Mouse (Mus musculus): ENCODE data around the gene Npdc1. TPM values are rescaled to one million over a fixed set of nuclear protein-coding genes. Genes with fewer than 3 reads are reported as not detected.

Npdc1 gene
- polyA plus RNA-seq, 1 experiment from 2014 or later: 62.2 TPM

GRCm38 (mm10) chr2:25442682-25443081, 43.5 kb downstream of the Npdc1 start:
- WGBS: 91% methylated on average over 14 of the region's 14 CpGs
- Histone ChIP-seq H3K4me1 (no peaks in the 10 kb centered on the region), H3K4me3 (no peak overlapping the region), H3K36me3 (replicated peaks) (peaks cover 96% of the 10 kb centered on the region), H3K27ac (no peak overlapping the region), H3K27me3 (ENCODE audit: poor library complexity, severe bottlenecking) (no peaks in the 10 kb centered on the region), H3K9me3 (no peaks in the 10 kb centered on the region)
- DNase-seq (ENCODE audit: extremely low spot score, low spot score): no peak

- Histone ChIP-seq H3K4me3 (no peak overlapping the region), H3K9me3 (no peaks in the 10 kb centered on the region), H3K4me1 (no peaks in the 10 kb centered on the region), H3K36me3 (replicated peaks) (peaks cover 22% of the 10 kb centered on the region), H3K27ac (no peak overlapping the region), H3K27me3 (ENCODE audit: poor library complexity, severe bottlenecking) (no peaks in the 10 kb centered on the region)
- 84% methylated on average over 8 of the region's 8 CpGs for WGBS
- no peak for DNase-seq (ENCODE audit: extremely low spot score, low spot score)
These were observed 51.9 kb downstream of the Npdc1 start for GRCm38 (mm10) chr2:25450853-25451647.

- H3K27ac ChIP-seq: no peak overlapping the region
- no peak overlapping the region for H3K4me3 ChIP-seq
- H3K27me3 ChIP-seq (ENCODE audit: poor library complexity, severe bottlenecking): no peaks in the 10 kb centered on the region
- DNase-seq (ENCODE audit: extremely low spot score, low spot score): no peak
- WGBS: 60% methylated on average over 1 of the region's 1 CpGs
- H3K36me3 ChIP-seq (replicated peaks): peaks cover 3% of the 10 kb centered on the region; the same call in 1 of the 2 replicates
- H3K9me3 ChIP-seq: no peaks in the 10 kb centered on the region
- H3K4me1 ChIP-seq: no peaks in the 10 kb centered on the region
These were observed 53.8 kb downstream of the Npdc1 start for GRCm38 (mm10) chr2:25452951-25453350.

- WGBS: 74% methylated on average over 14 of the region's 14 CpGs
- H3K27me3 ChIP-seq (ENCODE audit: poor library complexity, severe bottlenecking): no peaks in the 10 kb centered on the region
- no peak for DNase-seq (ENCODE audit: extremely low spot score, low spot score)
- H3K36me3 ChIP-seq (replicated peaks): peaks cover 6% of the 10 kb centered on the region
- H3K4me1 ChIP-seq: peaks cover 24% of the 10 kb centered on the region
- no peak within 1 kb of the TSS for H3K27ac ChIP-seq
- H3K4me3 ChIP-seq: no peak within 1 kb of the TSS
- H3K9me3 ChIP-seq: no peaks in the 10 kb centered on the region
These were observed 57.2 kb downstream of the Npdc1 start, which contains the start of gene Clic3 for GRCm38 (mm10) chr2:25456205-25456953. Clic3 (plus strand) TSS chr2:25456838.

- Histone ChIP-seq H3K4me1 (peaks cover 27% of the 10 kb centered on the region), H3K36me3 (replicated peaks) (peaks cover 6% of the 10 kb centered on the region), H3K27me3 (ENCODE audit: poor library complexity, severe bottlenecking) (no peaks in the 10 kb centered on the region), H3K9me3 (no peaks in the 10 kb centered on the region), H3K4me3 (no peak overlapping the region), H3K27ac (no peak overlapping the region)
- 86% methylated on average over 9 of the region's 9 CpGs for WGBS
- DNase-seq (ENCODE audit: extremely low spot score, low spot score): no peak
These were observed 58.1 kb downstream of the Npdc1 start for GRCm38 (mm10) chr2:25457022-25457896.

- no peak overlapping the region for H3K4me3 ChIP-seq
- no peaks in the 10 kb centered on the region for H3K27me3 ChIP-seq (ENCODE audit: poor library complexity, severe bottlenecking)
- no peak overlapping the region for H3K27ac ChIP-seq
- 81% methylated on average over 5 of the region's 5 CpGs for WGBS
- peaks cover 6% of the 10 kb centered on the region for H3K36me3 ChIP-seq (replicated peaks)
- H3K4me1 ChIP-seq: peaks cover 27% of the 10 kb centered on the region
- no peak for DNase-seq (ENCODE audit: extremely low spot score, low spot score)
- H3K9me3 ChIP-seq: no peaks in the 10 kb centered on the region
These were observed 59.8 kb downstream of the Npdc1 start for GRCm38 (mm10) chr2:25458911-25459310.

Small RNA genes within 50 kb of the gene (microRNA-seq; reads per million reads assigned to microRNA genes)
- not detected for gene Mir3087

Other genes starting within 250 kb of the Npdc1 start
- gene Nrarp, start 218.6 kb upstream of the Npdc1 start, polyA plus RNA-seq (2016; fragmentation: Nextera tagmentation; extraction: Ambion mirVana): 37.4 and 40.7 TPM in 2 replicates
- 1.3 and 1.5 TPM in 2 replicates for gene Tor4a, start 202.5 kb upstream of the Npdc1 start, polyA plus RNA-seq (2016; fragmentation: Nextera tagmentation; extraction: Ambion mirVana)
- gene Nelfb, start 187.9 kb upstream of the Npdc1 start, polyA plus RNA-seq (2016; fragmentation: Nextera tagmentation; extraction: Ambion mirVana): 128 and 130 TPM in 2 replicates
- gene Stpg3, start 184.7 kb upstream of the Npdc1 start, polyA plus RNA-seq (2016; fragmentation: Nextera tagmentation; extraction: Ambion mirVana): not detected in 2 replicates
- gene Fam166a, start 180.6 kb upstream of the Npdc1 start, polyA plus RNA-seq (2016; fragmentation: Nextera tagmentation; extraction: Ambion mirVana): 0.67 and 0.80 TPM in 2 replicates
- gene Tubb4b, start 174.6 kb upstream of the Npdc1 start, polyA plus RNA-seq (2016; fragmentation: Nextera tagmentation; extraction: Ambion mirVana): 736 and 780 TPM in 2 replicates
- gene Slc34a3, start 165.0 kb upstream of the Npdc1 start, polyA plus RNA-seq (2016; fragmentation: Nextera tagmentation; extraction: Ambion mirVana): not detected in 2 replicates
- gene Rnf224, start 162.6 kb upstream of the Npdc1 start, polyA plus RNA-seq (2016; fragmentation: Nextera tagmentation; extraction: Ambion mirVana): not detected in 2 replicates
- 23.3 and 26.5 TPM in 2 replicates for gene Rnf208, start 157.1 kb upstream of the Npdc1 start, polyA plus RNA-seq (2016; fragmentation: Nextera tagmentation; extraction: Ambion mirVana)
- 0.18 and 0.22 TPM in 2 replicates for gene Cysrt1, start 156.9 kb upstream of the Npdc1 start, polyA plus RNA-seq (2016; fragmentation: Nextera tagmentation; extraction: Ambion mirVana)
- gene AL732309.1, start 152.5 kb upstream of the Npdc1 start, polyA plus RNA-seq (2016; fragmentation: Nextera tagmentation; extraction: Ambion mirVana): 6.9 and 7.0 TPM in 2 replicates
- gene Tmem203, start 143.9 kb upstream of the Npdc1 start, polyA plus RNA-seq (2016; fragmentation: Nextera tagmentation; extraction: Ambion mirVana): 15.9 and 17.9 TPM in 2 replicates
- gene Tprn, start 136.7 kb upstream of the Npdc1 start, polyA plus RNA-seq (2016; fragmentation: Nextera tagmentation; extraction: Ambion mirVana): 6.5 and 8.3 TPM in 2 replicates
- 231 and 247 TPM in 2 replicates for gene Ssna1, start 126.9 kb upstream of the Npdc1 start, polyA plus RNA-seq (2016; fragmentation: Nextera tagmentation; extraction: Ambion mirVana)
- gene Anapc2, start 126.9 kb upstream of the Npdc1 start, polyA plus RNA-seq (2016; fragmentation: Nextera tagmentation; extraction: Ambion mirVana): 136 and 142 TPM in 2 replicates
- gene Tmem210, start 111.2 kb upstream of the Npdc1 start, polyA plus RNA-seq (2016; fragmentation: Nextera tagmentation; extraction: Ambion mirVana): not detected in 2 replicates
- not detected in 2 replicates for gene Lrrc26, start 109.4 kb upstream of the Npdc1 start, polyA plus RNA-seq (2016; fragmentation: Nextera tagmentation; extraction: Ambion mirVana)
- 0.87 and 1.3 TPM in 2 replicates for gene Grin1, start 80.2 kb upstream of the Npdc1 start, polyA plus RNA-seq (2016; fragmentation: Nextera tagmentation; extraction: Ambion mirVana)
- 53.5 and 58.9 TPM in 2 replicates for gene Man1b1, start 67.0 kb upstream of the Npdc1 start, polyA plus RNA-seq (2016; fragmentation: Nextera tagmentation; extraction: Ambion mirVana)
- 17.6 and 21.8 TPM in 2 replicates for gene Dpp7, start 43.0 kb upstream of the Npdc1 start, polyA plus RNA-seq (2016; fragmentation: Nextera tagmentation; extraction: Ambion mirVana)
- 7.3 and 7.9 TPM in 2 replicates for gene Uap1l1, start 33.7 kb upstream of the Npdc1 start, polyA plus RNA-seq (2016; fragmentation: Nextera tagmentation; extraction: Ambion mirVana)
- 93.7 and 96.1 TPM in 2 replicates for gene Sapcd2, start 27.0 kb upstream of the Npdc1 start, polyA plus RNA-seq (2016; fragmentation: Nextera tagmentation; extraction: Ambion mirVana)
- 0.11 TPM in 1 of 2 replicates, not detected in the other for gene Entpd2, start 3.5 kb upstream of the Npdc1 start, polyA plus RNA-seq (2016; fragmentation: Nextera tagmentation; extraction: Ambion mirVana)
- gene Fut7, start 23.9 kb downstream of the Npdc1 start, polyA plus RNA-seq (2016; fragmentation: Nextera tagmentation; extraction: Ambion mirVana): not detected in 2 replicates
- gene Abca2, start 29.4 kb downstream of the Npdc1 start, polyA plus RNA-seq (2016; fragmentation: Nextera tagmentation; extraction: Ambion mirVana): 8.8 and 9.0 TPM in 2 replicates
- 0.57 TPM in 2 replicates for gene Clic3, start 57.5 kb downstream of the Npdc1 start, polyA plus RNA-seq (2016; fragmentation: Nextera tagmentation; extraction: Ambion mirVana)
- 12.4 and 15.5 TPM in 2 replicates for gene Paxx, start 61.7 kb downstream of the Npdc1 start, polyA plus RNA-seq (2016; fragmentation: Nextera tagmentation; extraction: Ambion mirVana)
- gene Ptgds, start 70.7 kb downstream of the Npdc1 start, polyA plus RNA-seq (2016; fragmentation: Nextera tagmentation; extraction: Ambion mirVana): 0.31 TPM in 1 of 2 replicates, not detected in the other
- not detected in 2 replicates for gene Lcn12, start 94.6 kb downstream of the Npdc1 start, polyA plus RNA-seq (2016; fragmentation: Nextera tagmentation; extraction: Ambion mirVana)
- gene Fbxw5, start 101.4 kb downstream of the Npdc1 start, polyA plus RNA-seq (2016; fragmentation: Nextera tagmentation; extraction: Ambion mirVana): 90.7 and 93.9 TPM in 2 replicates
- gene C8g, start 102.4 kb downstream of the Npdc1 start, polyA plus RNA-seq (2016; fragmentation: Nextera tagmentation; extraction: Ambion mirVana): 6.3 and 7.2 TPM in 2 replicates
- 40.2 and 42.6 TPM in 2 replicates for gene Traf2, start 147.6 kb downstream of the Npdc1 start, polyA plus RNA-seq (2016; fragmentation: Nextera tagmentation; extraction: Ambion mirVana)
- gene Edf1, start 158.5 kb downstream of the Npdc1 start, polyA plus RNA-seq (2016; fragmentation: Nextera tagmentation; extraction: Ambion mirVana): 337 and 341 TPM in 2 replicates
- gene Mamdc4, start 175.5 kb downstream of the Npdc1 start, polyA plus RNA-seq (2016; fragmentation: Nextera tagmentation; extraction: Ambion mirVana): 5.0 and 7.0 TPM in 2 replicates
- 162 and 165 TPM in 2 replicates for gene Phpt1, start 175.9 kb downstream of the Npdc1 start, polyA plus RNA-seq (2016; fragmentation: Nextera tagmentation; extraction: Ambion mirVana)
- gene Ajm1, start 182.4 kb downstream of the Npdc1 start, polyA plus RNA-seq (2016; fragmentation: Nextera tagmentation; extraction: Ambion mirVana): 0.02 TPM in 1 of 2 replicates, not detected in the other
- 78.3 and 80.8 TPM in 2 replicates for gene Rabl6, start 209.2 kb downstream of the Npdc1 start, polyA plus RNA-seq (2016; fragmentation: Nextera tagmentation; extraction: Ambion mirVana)
- gene Ccdc183, start 218.3 kb downstream of the Npdc1 start, polyA plus RNA-seq (2016; fragmentation: Nextera tagmentation; extraction: Ambion mirVana): 0.09 TPM in 2 replicates
- 16.4 and 17.9 TPM in 2 replicates for gene Tmem141, start 222.7 kb downstream of the Npdc1 start, polyA plus RNA-seq (2016; fragmentation: Nextera tagmentation; extraction: Ambion mirVana)
- 0.30 and 0.37 TPM in 2 replicates for gene Fcna, start 228.7 kb downstream of the Npdc1 start, polyA plus RNA-seq (2016; fragmentation: Nextera tagmentation; extraction: Ambion mirVana)

Measured in forebrain, embryonic 10.5 days (tissue).